Mouse (Mus musculus) intestine, embryonic 14.5 days (tissue): ENCODE data around the gene Rbms1. TPM values are rescaled to one million over a fixed set of nuclear protein-coding genes. Genes with fewer than 3 reads are reported as not detected.

Source experiments
- ATAC-seq: fragments of 200-750 bp; cut with Nextera tagmentation; replicated peaks from 2 replicates; pipeline ENCODE4 v1.8.0; 2017; ENCODE audit warnings: low read depth, moderate number of reproducible peaks, moderate TSS enrichment, moderate library complexity; ENCODE audit not compliant: low FRiP score, low TSS enrichment
- DNase-seq: peaks from one replicate; pipeline ENCODE4 v3.0.0-alpha.2; 2018; ENCODE audit warnings: low spot score
- H3K27ac ChIP-seq: fragments of 300-500 bp; sonication (generic); 2 replicates; pipeline ENCODE4 v1.5.1; 2014; ENCODE audit warnings: low read depth, mild to moderate bottlenecking, control low read depth
- H3K27me3 ChIP-seq: fragments of 300-500 bp; sonication (generic); replicated peaks from 2 replicates; pipeline ENCODE4 v1.6.1; 2014; ENCODE audit warnings: low read length, control low read depth; ENCODE audit not compliant: control insufficient read depth, insufficient read depth
- H3K36me3 ChIP-seq: fragments of 300-500 bp; sonication (generic); 2 replicates; pipeline ENCODE4 v1.6.1; 2014; ENCODE audit warnings: low read length, control low read depth; ENCODE audit not compliant: control insufficient read depth, insufficient read depth
- H3K4me1 ChIP-seq: fragments of 300-500 bp; sonication (generic); replicated peaks from 2 replicates; pipeline ENCODE4 v1.6.1; 2014; ENCODE audit warnings: low read length, control low read depth, mixed read lengths; ENCODE audit not compliant: control insufficient read depth, insufficient read depth
- H3K4me2 ChIP-seq: fragments of 300-500 bp; sonication (generic); 2 replicates; pipeline ENCODE4 v1.6.1; 2014; ENCODE audit warnings: low read length
- H3K4me3 ChIP-seq: fragments of 300-500 bp; sonication (generic); 2 replicates; pipeline ENCODE4 v1.5.1; 2014; ENCODE audit warnings: low read depth, low read length, control low read depth, mixed read lengths
- H3K9ac ChIP-seq: fragments of 300-500 bp; sonication (generic); 2 replicates; pipeline ENCODE4 v1.6.1; 2014; ENCODE audit warnings: mild to moderate bottlenecking, low read length
- H3K9me3 ChIP-seq: fragments of 300-500 bp; sonication (generic); 2 replicates; pipeline ENCODE4 v1.6.1; 2016; ENCODE audit warnings: low read length, control low read depth; ENCODE audit not compliant: control insufficient read depth
- WGBS: fragments of 180-500 bp; shearing (Covaris S2); extraction: QIAGEN DNeasy Blood & Tissue Kit; methylation state at CpG from one replicate; pipeline ENCODE4 v1.1.7; 2014; 5-methylcytosine and 5-hydroxymethylcytosine counted together
- polyA plus RNA-seq: library from polyadenylated mRNA; unstranded; fragments of >200 nt; fragmentation: Nextera tagmentation; extraction: Ambion mirVana; gene quantifications from 2 replicates; pipeline ENCODE4 v1.2.1, GENCODE M21; 2014

Gene Rbms1
- polyA plus RNA-seq, 1 experiment from 2014 or later = 101 TPM

GRCm38 (mm10) chr2:60827152-60827428, 135.9 kb downstream of the Rbms1 start:
- 43% methylated on average over 5 of the region's 5 CpGs for WGBS
- H3K36me3 ChIP-seq = no peaks in the 10 kb centered on the region
- H3K27ac ChIP-seq = no peak overlapping the region
- H3K4me3 ChIP-seq = no peak overlapping the region
- no peak overlapping the region for H3K4me2 ChIP-seq
- ATAC-seq (no peak), DNase-seq (no peak)
- no peaks in the 10 kb centered on the region for H3K27me3 ChIP-seq
- H3K9ac ChIP-seq = no peak overlapping the region
- H3K9me3 ChIP-seq = no peaks in the 10 kb centered on the region
- H3K4me1 ChIP-seq = peaks cover 23% of the 10 kb centered on the region

- H3K27ac ChIP-seq = no peak overlapping the region
- WGBS = 74% methylated on average over 11 of the region's 11 CpGs
- H3K4me1 ChIP-seq = peaks cover 23% of the 10 kb centered on the region
- no peaks in the 10 kb centered on the region for H3K27me3 ChIP-seq
- H3K9me3 ChIP-seq = no peaks in the 10 kb centered on the region
- ATAC-seq (no peak), DNase-seq (no peak)
- H3K36me3 ChIP-seq = no peaks in the 10 kb centered on the region
- no peak overlapping the region for H3K9ac ChIP-seq
- no peak overlapping the region for H3K4me2 ChIP-seq
- no peak overlapping the region for H3K4me3 ChIP-seq
Measured at GRCm38 (mm10) chr2:60826406-60827151, 136.4 kb downstream of the Rbms1 start.

DNA sequence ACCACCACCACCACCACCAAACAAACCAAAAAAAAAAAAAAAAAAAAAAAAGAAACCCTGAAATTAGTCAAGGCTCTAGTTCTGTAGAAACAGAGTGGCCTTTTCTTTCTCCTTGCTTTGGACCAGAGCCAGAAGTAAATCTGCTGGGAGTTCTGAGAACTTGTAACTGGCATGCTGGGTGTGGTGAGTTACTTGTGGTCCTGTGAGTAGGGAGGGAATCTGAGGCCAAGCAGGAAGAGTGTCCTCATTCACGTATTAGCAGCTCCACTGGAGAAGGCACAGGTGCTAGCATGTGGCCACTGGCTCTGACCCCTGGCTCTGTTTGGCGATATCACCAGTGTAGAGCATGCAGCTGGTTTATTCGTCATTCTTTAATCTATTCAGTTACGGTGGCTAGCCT, 137.3 kb downstream of the Rbms1 start:
- no peak overlapping the region for H3K9ac ChIP-seq
- H3K27me3 ChIP-seq = no peaks in the 10 kb centered on the region
- H3K9me3 ChIP-seq = no peaks in the 10 kb centered on the region
- no peak overlapping the region for H3K4me2 ChIP-seq
- WGBS = 75% methylated on average over 4 of the region's 4 CpGs
- peaks cover 23% of the 10 kb centered on the region for H3K4me1 ChIP-seq
- no peak overlapping the region for H3K4me3 ChIP-seq
- no peak overlapping the region for H3K27ac ChIP-seq
- DNase-seq (no peak), ATAC-seq (no peak)
- no peaks in the 10 kb centered on the region for H3K36me3 ChIP-seq

DNA sequence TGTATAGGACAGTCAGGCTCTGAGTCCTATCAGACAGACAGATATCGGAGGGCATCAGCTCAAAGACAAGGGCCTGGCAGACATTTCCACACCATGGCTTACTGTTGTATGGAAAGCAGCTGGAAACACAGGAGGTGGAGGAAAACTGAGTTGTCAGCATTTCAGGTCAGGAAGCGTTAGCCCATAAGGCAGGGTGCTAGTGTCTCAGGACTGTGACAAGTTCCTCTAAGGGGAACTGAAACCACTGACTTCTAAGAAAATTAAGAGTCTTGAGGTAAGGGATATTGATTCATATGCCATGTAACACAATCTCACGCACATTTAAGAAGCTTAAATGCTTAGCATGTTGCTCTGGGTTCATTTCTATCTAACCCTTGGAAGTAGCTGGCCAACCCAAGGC, 141.4 kb downstream of the Rbms1 start:
- DNase-seq = no peak
- 91% methylated on average over 3 of the region's 3 CpGs for WGBS
- Histone ChIP-seq H3K36me3 (no peaks in the 10 kb centered on the region), H3K9ac (no peak overlapping the region), H3K4me2 (no peak overlapping the region), H3K9me3 (no peaks in the 10 kb centered on the region), H3K27me3 (no peaks in the 10 kb centered on the region), H3K4me3 (no peak overlapping the region), H3K4me1 (peaks cover 15% of the 10 kb centered on the region), H3K27ac (no peak overlapping the region)
- no peak for ATAC-seq

DNA sequence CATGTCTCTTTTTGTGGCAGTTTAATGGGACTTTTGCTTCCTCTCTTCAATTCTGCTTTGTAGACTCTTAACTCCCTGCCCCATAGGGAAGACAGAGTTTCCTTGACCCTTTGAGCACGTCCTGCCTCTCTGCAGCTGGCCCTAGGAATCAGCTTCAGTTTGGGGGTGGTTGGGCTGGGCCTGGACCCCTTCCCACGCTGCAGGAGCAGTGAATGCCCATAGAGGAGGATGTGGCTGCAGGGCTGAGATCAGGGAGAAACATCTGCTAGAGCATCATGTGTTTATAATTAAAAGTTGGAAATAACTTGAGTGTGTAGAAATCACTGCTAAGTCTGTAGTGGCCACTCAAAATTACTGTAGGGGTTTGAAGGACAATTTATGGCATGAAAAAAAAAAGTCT, 144.4 kb downstream of the Rbms1 start:
- Histone ChIP-seq H3K4me3 (no peak overlapping the region), H3K27me3 (no peaks in the 10 kb centered on the region), H3K4me2 (no peak overlapping the region), H3K27ac (peak overlapping the region; percentile 22; the same call in 1 of the 2 replicates), H3K4me1 (peaks cover 9% of the 10 kb centered on the region; the same call in 1 of the 2 replicates), H3K9ac (no peak overlapping the region), H3K36me3 (no peaks in the 10 kb centered on the region), H3K9me3 (no peaks in the 10 kb centered on the region)
- no peak for ATAC-seq
- WGBS = 27% methylated on average over 2 of the region's 2 CpGs
- DNase-seq = no peak

GRCm38 (mm10) chr2:60816307-60816706, 146.7 kb downstream of the Rbms1 start:
- DNase-seq (no peak), ATAC-seq (no peak)
- Histone ChIP-seq H3K9me3 (no peaks in the 10 kb centered on the region), H3K27me3 (no peaks in the 10 kb centered on the region), H3K36me3 (no peaks in the 10 kb centered on the region), H3K4me3 (no peak overlapping the region), H3K27ac (no peak overlapping the region), H3K9ac (no peak overlapping the region), H3K4me1 (peaks cover 9% of the 10 kb centered on the region; the same call in 1 of the 2 replicates), H3K4me2 (no peak overlapping the region)
- WGBS = 84% methylated on average over 2 of the region's 2 CpGs

- H3K9me3 ChIP-seq = no peaks in the 10 kb centered on the region
- H3K27me3 ChIP-seq = no peaks in the 10 kb centered on the region
- H3K4me2 ChIP-seq = no peak overlapping the region
- WGBS = 81% methylated on average over 6 of the region's 6 CpGs
- no peak overlapping the region for H3K4me3 ChIP-seq
- no peak overlapping the region for H3K9ac ChIP-seq
- no peak overlapping the region for H3K27ac ChIP-seq
- DNase-seq = no peak
- ATAC-seq = no peak
- peaks cover 12% of the 10 kb centered on the region; the same call in 1 of the 2 replicates for H3K4me1 ChIP-seq
- H3K36me3 ChIP-seq = no peaks in the 10 kb centered on the region
Measured at GRCm38 (mm10) chr2:60814788-60815187, 148.2 kb downstream of the Rbms1 start.

DNA sequence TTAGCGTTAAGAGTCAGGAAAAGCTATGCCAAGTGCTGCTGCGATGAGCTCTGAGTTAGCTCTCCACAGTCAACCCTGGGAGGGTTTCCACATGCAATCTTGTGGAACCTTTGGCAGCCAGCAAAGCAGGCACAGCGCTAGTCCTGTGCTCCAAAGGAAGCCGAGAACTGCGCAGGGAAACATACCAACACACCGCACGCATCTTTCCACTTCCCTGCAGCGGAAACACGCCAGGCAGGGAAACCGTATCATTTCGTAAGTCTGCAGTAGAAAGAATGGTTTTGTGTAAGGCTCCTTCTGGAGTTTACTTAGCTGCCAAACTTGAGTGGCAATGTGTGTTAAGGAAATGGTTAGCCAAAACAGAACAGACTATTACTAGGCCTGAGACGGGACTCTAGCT, 150.0 kb downstream of the Rbms1 start:
- Histone ChIP-seq H3K4me3 (no peak overlapping the region), H3K9me3 (no peaks in the 10 kb centered on the region), H3K4me1 (peaks cover 15% of the 10 kb centered on the region; the same call in 1 of the 2 replicates), H3K27me3 (no peaks in the 10 kb centered on the region), H3K9ac (no peak overlapping the region), H3K27ac (no peak overlapping the region), H3K4me2 (no peak overlapping the region), H3K36me3 (no peaks in the 10 kb centered on the region)
- ATAC-seq (no peak), DNase-seq (no peak)
- WGBS = 86% methylated on average over 12 of the region's 12 CpGs

GRCm38 (mm10) chr2:60810617-60811016, 152.4 kb downstream of the Rbms1 start:
- Histone ChIP-seq H3K27me3 (no peaks in the 10 kb centered on the region), H3K9me3 (no peaks in the 10 kb centered on the region), H3K4me2 (no peak overlapping the region), H3K27ac (peak overlapping the region; percentile 48), H3K4me1 (peaks cover 23% of the 10 kb centered on the region), H3K4me3 (no peak overlapping the region), H3K36me3 (no peaks in the 10 kb centered on the region), H3K9ac (no peak overlapping the region)
- ATAC-seq (0 out of 2 replicates have a peak, but pooled peaks have one; percentile 47), DNase-seq (no peak)
